Mouse (Mus musculus) adrenal gland, postnatal 10 days (tissue): ENCODE results near the gene Teddm2. TPM values are rescaled to one million over a fixed set of nuclear protein-coding genes. Genes with fewer than 3 reads are reported as not detected.
"Not testable (repeated sequence)": the region's sequence is repeated elsewhere in the genome, so short reads cannot be mapped to it uniquely, and the experiment has no call there.

Experiments used
- DNase-seq: peaks from one replicate; pipeline ENCODE4 v3.0.0; 2021; ENCODE audit warnings: mixed read lengths
- total RNA-seq, 2 experiments: library from RNA; stranded (reverse); gene quantifications; 2 replicates each; pipeline ENCODE4 v1.2.3; 2021

Teddm2 gene
- total RNA-seq, 2 experiments from 2014 or later: 0.36 to 0.45 TPM

DNA sequence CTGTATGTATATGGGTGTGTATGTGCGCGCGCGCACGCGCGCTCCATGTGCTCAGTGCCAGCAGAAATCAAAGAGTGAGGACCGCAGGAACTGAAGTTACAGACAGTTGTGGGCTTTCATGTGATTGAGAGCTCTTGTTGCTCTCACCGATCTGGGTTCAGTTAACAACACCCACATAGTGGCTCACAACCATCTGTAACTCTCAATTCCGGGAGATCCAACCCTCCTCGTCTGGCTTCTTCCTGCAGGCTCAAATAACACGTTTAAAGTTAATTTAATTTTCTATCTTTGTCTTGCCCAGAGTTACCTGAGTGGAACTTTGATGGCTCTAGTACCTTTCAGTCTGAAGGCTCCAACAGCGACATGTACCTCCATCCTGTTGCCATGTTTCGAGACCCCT, 4.2 kb upstream of the Teddm2 start:
- DNase-seq: no peak

DNA sequence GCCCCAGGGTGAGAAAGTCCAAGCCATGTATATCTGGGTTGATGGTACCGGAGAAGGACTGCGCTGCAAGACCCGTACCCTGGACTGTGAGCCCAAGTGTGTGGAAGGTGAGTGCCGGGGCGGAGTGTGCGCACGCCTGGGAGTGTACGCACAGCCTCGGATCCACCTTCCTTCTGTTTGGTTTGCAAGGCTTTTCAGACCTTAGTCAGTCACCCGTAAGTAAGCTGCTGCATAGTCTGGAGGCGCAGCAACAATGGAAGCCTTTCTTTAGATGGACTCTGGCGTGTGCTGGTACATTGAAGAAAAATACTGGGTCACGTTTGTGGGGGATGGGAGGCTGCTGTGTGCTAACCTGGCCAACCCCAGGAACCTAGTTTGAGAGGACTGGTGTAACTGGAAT, 3.0 kb upstream of the Teddm2 start:
- no peak for DNase-seq

DNA sequence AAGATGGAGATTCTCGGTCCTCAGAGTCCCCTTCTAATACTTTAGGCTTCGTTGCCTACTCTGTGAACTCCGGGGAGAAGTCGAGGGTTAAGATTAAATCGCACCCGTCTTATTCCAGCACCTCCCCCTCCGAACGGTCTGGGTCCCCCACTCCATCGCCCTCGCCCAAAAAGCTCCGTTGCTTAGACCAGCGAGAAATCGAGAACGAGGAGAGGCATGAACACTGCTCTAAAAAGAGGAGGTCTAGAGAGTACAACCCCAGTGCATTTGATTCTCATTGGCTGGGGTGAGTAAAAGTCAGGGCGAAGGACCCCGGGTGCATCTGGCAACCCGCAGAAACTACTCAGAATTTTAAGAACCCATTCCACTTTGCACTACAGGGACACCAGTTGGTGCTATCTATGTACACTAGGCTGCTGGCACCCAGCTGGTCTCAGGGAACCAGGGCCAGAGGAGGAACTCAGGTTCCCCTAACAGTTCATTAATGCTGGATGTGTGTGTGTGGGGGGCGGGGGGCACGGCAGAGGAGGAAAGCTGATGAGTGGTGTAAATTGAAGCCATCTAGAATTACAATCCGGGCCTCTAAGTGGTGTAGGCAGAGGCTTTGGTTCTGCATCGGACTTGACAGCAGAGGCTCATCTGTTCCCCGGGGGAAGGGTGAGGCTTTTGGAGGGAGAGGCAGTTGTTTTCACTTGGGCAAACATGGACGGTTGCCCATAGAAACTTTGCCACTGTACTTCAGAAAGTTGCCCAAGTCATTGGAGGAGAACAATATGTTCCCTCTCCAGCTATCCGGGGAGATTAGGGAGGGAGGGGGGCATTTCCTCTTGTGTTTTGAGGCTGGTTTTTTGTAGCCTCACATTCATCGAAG, 1.1 kb upstream of the Teddm2 start:
- peak; percentile 62 for DNase-seq

GRCm38 (mm10) chr1:153900381-153900780, 353 bp upstream of the Teddm2 start:
- DNase-seq: peak; percentile 55

GRCm38 (mm10) chr1:153898989-153899730, 868 bp downstream of the Teddm2 start:
- no peak for DNase-seq

DNA sequence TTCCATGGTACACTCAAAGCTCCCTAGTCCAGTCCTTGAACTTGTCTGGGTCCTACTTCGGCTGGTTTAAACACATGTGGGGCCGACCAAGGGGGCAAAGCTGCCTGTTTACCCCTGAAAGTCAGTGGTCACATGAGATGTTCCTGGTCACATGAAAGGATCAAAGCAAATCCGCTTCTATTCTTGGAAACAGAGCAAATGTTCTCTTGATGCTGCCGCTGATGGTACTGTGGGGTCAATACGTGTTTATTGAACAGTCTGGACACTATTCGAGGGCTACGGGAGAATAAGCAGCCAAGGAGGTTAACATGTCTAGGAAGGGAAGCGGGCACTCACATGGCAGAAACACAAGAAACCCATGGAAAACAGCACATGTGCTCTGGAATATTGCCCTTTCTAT, 2.8 kb downstream of the Teddm2 start:
- no peak for DNase-seq

GRCm38 (mm10) chr1:153894979-153895378, 5.0 kb downstream of the Teddm2 start:
- peak; percentile 81 for DNase-seq

- no peak for DNase-seq
Measured at GRCm38 (mm10) chr1:153894201-153894893, 5.7 kb downstream of the Teddm2 start.

GRCm38 (mm10) chr1:153893746-153894145, 6.3 kb downstream of the Teddm2 start:
- DNase-seq: no peak

- DNase-seq: no peak
Measured at GRCm38 (mm10) chr1:153891442-153891841, 8.6 kb downstream of the Teddm2 start, which contains the start of gene Teddm1a. TSS of gene Teddm1a (plus strand) at chr1:153891742.

GRCm38 (mm10) chr1:153890121-153890520, 9.9 kb downstream of the Teddm2 start:
- DNase-seq: no peak

GRCm38 (mm10) chr1:153886024-153886633, 13.9 kb downstream of the Teddm2 start:
- no peak for DNase-seq

- DNase-seq: not testable (repeated sequence)
Measured at GRCm38 (mm10) chr1:153880391-153880790, 19.6 kb downstream of the Teddm2 start.

GRCm38 (mm10) chr1:153874045-153874444, 26.0 kb downstream of the Teddm2 start, which contains the start of gene Teddm1b:
TSS of gene Teddm1b (plus strand) at chr1:153874345.
- no peak for DNase-seq

GRCm38 (mm10) chr1:153855946-153856345, 44.1 kb downstream of the Teddm2 start:
- DNase-seq: no peak

- DNase-seq: not testable (repeated sequence)
Measured at GRCm38 (mm10) chr1:153852696-153853095, 47.3 kb downstream of the Teddm2 start.

- peak; percentile 3 for DNase-seq
Measured at GRCm38 (mm10) chr1:153846867-153847266, 53.2 kb downstream of the Teddm2 start.

DNA sequence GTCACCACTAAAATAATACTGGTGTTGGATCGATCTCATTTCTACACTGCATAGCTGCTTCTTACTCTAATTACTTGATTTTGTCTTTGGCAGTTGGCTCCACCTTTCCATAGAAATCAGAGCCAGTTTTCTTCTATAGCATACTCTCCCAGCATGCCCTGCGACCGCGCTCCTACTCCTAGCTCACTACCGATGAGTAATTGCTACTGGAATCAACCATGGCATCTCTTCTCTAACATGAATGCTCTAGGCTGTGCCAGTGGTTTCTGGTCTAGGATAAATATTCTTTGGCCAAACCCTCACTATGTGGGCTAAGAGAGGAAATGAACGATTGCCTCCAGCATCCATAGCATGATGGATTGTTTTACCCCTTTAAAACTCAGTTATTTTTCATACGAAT, 53.6 kb downstream of the Teddm2 start:
- DNase-seq: no peak

DNA sequence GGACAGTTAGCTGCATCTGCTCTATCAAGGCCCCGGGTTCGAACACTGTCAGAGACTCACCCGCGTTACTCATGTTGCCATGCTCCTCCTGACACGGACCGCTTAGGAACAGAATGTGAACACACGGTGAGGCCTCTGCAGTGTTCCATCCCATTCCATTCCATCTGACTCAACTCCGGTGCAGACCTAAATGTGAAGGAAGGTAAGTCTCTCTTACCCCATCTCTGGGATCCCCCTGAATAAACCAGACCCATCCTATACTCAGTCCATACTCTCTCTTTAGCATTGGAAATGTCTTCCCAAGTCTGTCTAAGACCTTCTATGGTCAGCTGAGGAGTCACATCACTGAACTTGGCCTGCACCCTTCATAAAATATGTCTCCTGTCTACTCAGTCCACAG, 56.0 kb downstream of the Teddm2 start, which contains the start of gene Rgsl1:
Rgsl1 (minus strand) TSS at position 101 of the 400 bp plus-strand sequence.
- no peak for DNase-seq

- DNase-seq: no peak
Measured at GRCm38 (mm10) chr1:153842121-153842740, 57.8 kb downstream of the Teddm2 start.

GRCm38 (mm10) chr1:153836036-153836435, 64.0 kb downstream of the Teddm2 start:
- no peak for DNase-seq

- DNase-seq: peak; percentile 38
Measured at GRCm38 (mm10) chr1:153830746-153831145, 69.3 kb downstream of the Teddm2 start.
